9 mouse cellular contexts compared by ENCODE assay signal in genomic region chr9:64533488-64534119, GRCm38 (mm10).
DNase-seq lines count a peak whose midpoint lies in the region; ATAC-seq and TF ChIP-seq lines count a peak whose summit lies in the region.
"Had no signal": no experiment of that assay in that cellular context is flagged by ENCODE, and none has a peak within 500 bp of the region (broad histone marks: within the 10 kb centered on the region; RNA-seq: fewer than 3 reads in every experiment).

No protein-coding gene starts in this region.

- H3K4me1 ChIP-seq in heart, embryonic 10.5 days = peaks cover 9% of the 10 kb centered on the region; the same call in 1 of the 2 replicates
- peaks cover 18 to 27% of the 10 kb centered on the region in 2 experiments for H3K4me1 ChIP-seq in MEL (ENCODE audit: control insufficient read depth in 1 of 2, insufficient read depth in 2 of 2, low read length in 2 of 2)
- H3K4me1 ChIP-seq: embryonic facial prominence, embryonic 15.5 days had no signal

- TF ChIP-seq RAD21 in MEL (IDR thresholded peaks at IDR 0.05; ENCODE audit: low read depth, low read length) = no peak

- intact Hi-C loops in heart, postnatal 10 days (cut with DNase I) = no loop called here

- H3K27me3 ChIP-seq in heart, embryonic 10.5 days (ENCODE audit: insufficient read depth, poor library complexity, severe bottlenecking) = peaks cover 32% of the 10 kb centered on the region; the same call in 1 of the 2 replicates
- H3K27me3 ChIP-seq in MEL (ENCODE audit: control insufficient read depth in 1 of 2, insufficient read depth in 2 of 2, low read length in 2 of 2) = no peaks in the 10 kb centered on the region
- H3K27me3 ChIP-seq: embryonic facial prominence, embryonic 15.5 days had no signal

- 0 out of 2 replicates have a peak, but pooled peaks have one; percentile 21 for ATAC-seq in megakaryocyte, adult 5-6 weeks (ENCODE audit: poor library complexity, severe bottlenecking)

- no peak overlapping the region for H3K4me3 ChIP-seq in heart, embryonic 10.5 days
- peak overlapping the region; percentile 13 to 24 for H3K4me3 ChIP-seq in MEL (ENCODE audit: control insufficient read depth in 1 of 2, insufficient read depth in 1 of 2, low read depth in 2 of 2, low read length in 2 of 2)
- H3K4me3 ChIP-seq: embryonic facial prominence, embryonic 15.5 days had no signal

- H3K9ac ChIP-seq in MEL (ENCODE audit: control insufficient read depth, low read depth, low read length, poor library complexity, severe bottlenecking) = peak overlapping the region; percentile 13
- H3K9ac ChIP-seq: embryonic facial prominence, embryonic 15.5 days had no signal

- peak; percentile 97 to 99 for TF ChIP-seq EP300 in MEL (IDR thresholded peaks at IDR 0.05; ENCODE audit: low read depth in 1 of 2, low read length in 2 of 2)

- no peaks in the 10 kb centered on the region for H3K79me2 ChIP-seq in MEL (ENCODE audit: control insufficient read depth, insufficient read depth, low read length, poor library complexity)

- peak; percentile 12 to 18 for DNase-seq in heart, postnatal 10 days
- DNase-seq in heart, embryonic 10.5 days (ENCODE audit: low spot score) = no peak
- DNase-seq in MEL (ENCODE audit: low read depth, low spot score) = peak; percentile 93
- DNase-seq in cerebellum, postnatal 14 days = peak; percentile 69 to 73
- DNase-seq in urinary bladder, postnatal 4 days (ENCODE audit: low spot score in 2 of 2) = no peak
- DNase-seq in embryo, embryonic 10 days (ENCODE audit: low spot score) = no peak
- no peak for DNase-seq in testis, postnatal 10 days (ENCODE audit: low spot score)

- no peaks in the 10 kb centered on the region for H3K9me3 ChIP-seq in heart, embryonic 10.5 days
- H3K9me3 ChIP-seq in MEL (replicated peaks; ENCODE audit: insufficient read depth, low read length) = no peaks in the 10 kb centered on the region
- H3K9me3 ChIP-seq: embryonic facial prominence, embryonic 15.5 days had no signal

- peak in 1 of 2 experiments; percentile 62; a peak in 1 of 4 replicates for TF ChIP-seq POLR2A in MEL (IDR thresholded peaks at IDR 0.05; ENCODE audit: control insufficient read depth in 1 of 2, insufficient read depth in 1 of 2, low read depth in 1 of 2, low read length in 2 of 2, poor library complexity in 1 of 2)

- H3K36me3 ChIP-seq in heart, embryonic 10.5 days = no peaks in the 10 kb centered on the region
- peaks cover 0 to 18% of the 10 kb centered on the region in 2 experiments; a peak in 2 of 4 replicates for H3K36me3 ChIP-seq in MEL (ENCODE audit: control insufficient read depth in 1 of 2, insufficient read depth in 2 of 2, low read length in 2 of 2)
- H3K36me3 ChIP-seq: embryonic facial prominence, embryonic 15.5 days had no signal

- 23% methylated on average over 15 of the region's 15 CpGs for WGBS in heart, embryonic 10.5 days

- no peak for TF ChIP-seq CTCF in MEL (IDR thresholded peaks at IDR 0.05 in 2 of 3, conservative IDR thresholded peaks at IDR 0.05 in 1 of 3; ENCODE audit: control insufficient read depth in 1 of 3, insufficient read depth in 1 of 3, low read depth in 2 of 3, low read length in 3 of 3, poor library complexity in 1 of 3, severe bottlenecking in 1 of 3)

- H3K27ac ChIP-seq in heart, embryonic 10.5 days = no peak overlapping the region
- peak overlapping the region; percentile 87 for H3K27ac ChIP-seq in MEL (ENCODE audit: control insufficient read depth, low read depth, low read length)
- H3K27ac ChIP-seq: embryonic facial prominence, embryonic 15.5 days had no signal

TF ChIP-seq in MEL, 35 proteins besides CTCF, POLR2A, EP300 and RAD21:
- no peak for TF ChIP-seq SMC3 (IDR thresholded peaks at IDR 0.05; ENCODE audit: low read depth, low read length)
- no peak for TF ChIP-seq ELF1 (IDR thresholded peaks at IDR 0.05; ENCODE audit: low read depth, low read length)
- peak; percentile 72; the same call in 1 of the 2 replicates for TF ChIP-seq MAZ (IDR thresholded peaks at IDR 0.05; ENCODE audit: low read depth, low read length)
- TF ChIP-seq MYC (IDR thresholded peaks at IDR 0.05; ENCODE audit: low read depth, low read length) = no peak
- TF ChIP-seq USF2 (IDR thresholded peaks at IDR 0.05; ENCODE audit: borderline replicate concordance in 1 of 2, insufficient read depth in 1 of 2, low read depth in 1 of 2, low read length in 2 of 2) = no peak
- peak; percentile 95 for TF ChIP-seq GATA1 (IDR thresholded peaks at IDR 0.05; ENCODE audit: low read depth, low read length)
- no peak for TF ChIP-seq ZKSCAN1 (IDR thresholded peaks at IDR 0.05; ENCODE audit: low read depth, low read length)
- peak; percentile 70 for TF ChIP-seq ZMIZ1 (IDR thresholded peaks at IDR 0.05; ENCODE audit: low read depth, low read length)
- no peak for TF ChIP-seq ZNF384 (IDR thresholded peaks at IDR 0.05; ENCODE audit: low read depth, low read length)
- no peak for TF ChIP-seq POLR2AphosphoS5 (IDR thresholded peaks at IDR 0.05; ENCODE audit: borderline replicate concordance, low read depth, low read length)
- TF ChIP-seq TBP (IDR thresholded peaks at IDR 0.05; ENCODE audit: low read depth, low read length) = 0 out of 2 replicates have a peak, but pooled peaks have one; percentile 65
- peak; percentile 90 for TF ChIP-seq SIN3A (IDR thresholded peaks at IDR 0.05; ENCODE audit: low read length)
- no peak for TF ChIP-seq USF1 (IDR thresholded peaks at IDR 0.05; ENCODE audit: low read depth, low read length)
- TF ChIP-seq CHD2 (IDR thresholded peaks at IDR 0.05; ENCODE audit: low read length) = peak; percentile 33; the same call in 1 of the 2 replicates
- TF ChIP-seq HCFC1 (IDR thresholded peaks at IDR 0.05; ENCODE audit: low read depth, low read length) = peak; percentile 56
- no peak for TF ChIP-seq JUND (IDR thresholded peaks at IDR 0.05; ENCODE audit: low read depth, low read length)
- TF ChIP-seq TCF12 (IDR thresholded peaks at IDR 0.05; ENCODE audit: low read depth, low read length) = peak; percentile 100
- no peak for TF ChIP-seq UBTF (IDR thresholded peaks at IDR 0.05; ENCODE audit: borderline replicate concordance, insufficient read depth, low read depth, low read length)
- peak; percentile 95 for TF ChIP-seq ETS1 (IDR thresholded peaks at IDR 0.05; ENCODE audit: low read depth, low read length)
- TF ChIP-seq E2F4 (IDR thresholded peaks at IDR 0.05; ENCODE audit: borderline replicate concordance, low read depth, low read length) = no peak
- peak; percentile 96 for TF ChIP-seq TAL1 (IDR thresholded peaks at IDR 0.05; ENCODE audit: low read length)
- no peak for TF ChIP-seq NRF1 (IDR thresholded peaks at IDR 0.05; ENCODE audit: insufficient read depth, low read depth, low read length, poor library complexity, severe bottlenecking)
- TF ChIP-seq RCOR1 (IDR thresholded peaks at IDR 0.05; ENCODE audit: low read depth, low read length) = peak; percentile 91
- peak; percentile 64 for TF ChIP-seq BHLHE40 (IDR thresholded peaks at IDR 0.05; ENCODE audit: borderline replicate concordance, low read depth, low read length)
- peak; percentile 97 for TF ChIP-seq MYB (IDR thresholded peaks at IDR 0.05; ENCODE audit: low read depth, low read length)
- TF ChIP-seq MAX (IDR thresholded peaks at IDR 0.05; ENCODE audit: low read length) = peak; percentile 79
- TF ChIP-seq MEF2A (IDR thresholded peaks at IDR 0.05; ENCODE audit: extremely low read depth, insufficient replicate concordance, low read depth, low read length, poor library complexity, severe bottlenecking) = no peak
- no peak for TF ChIP-seq ZC3H11A (IDR thresholded peaks at IDR 0.05; ENCODE audit: low read depth, low read length)
- TF ChIP-seq MXI1 (IDR thresholded peaks at IDR 0.05; ENCODE audit: low read depth, low read length) = peak; percentile 48; the same call in 1 of the 2 replicates
- TF ChIP-seq MAFK (IDR thresholded peaks at IDR 0.05; ENCODE audit: borderline replicate concordance, low read depth, low read length) = 0 out of 2 replicates have a peak, but pooled peaks have one; percentile 4
- no peak for TF ChIP-seq KAT2A (conservative IDR thresholded peaks at IDR 0.05; ENCODE audit: low read depth, low read length)
- TF ChIP-seq POLR2AphosphoS2 (IDR thresholded peaks at IDR 0.05; ENCODE audit: low read length) = no peak; the same call in 1 of the 2 replicates
- no peak for TF ChIP-seq GABPA (IDR thresholded peaks at IDR 0.05; ENCODE audit: low read depth, low read length)
- TF ChIP-seq NELFE (IDR thresholded peaks at IDR 0.05; ENCODE audit: low read depth, low read length) = peak; percentile 57; the same call in 1 of the 2 replicates
- TF ChIP-seq CHD1 (IDR thresholded peaks at IDR 0.05; ENCODE audit: low read depth, low read length) = no peak

Comparison
In these comparisons a context has a peak if more than half of its experiments do, and no peak if none do; other contexts are left out.
1. DNase-seq: peak in heart, postnatal 10 days (2 of 2), MEL (single experiment) and cerebellum, postnatal 14 days (2 of 2); none in heart, embryonic 10.5 days (single experiment), urinary bladder, postnatal 4 days (0 of 2), embryo, embryonic 10 days (single experiment) and testis, postnatal 10 days (single experiment).